Mouse (Mus musculus) kidney, adult 2 months (tissue): ENCODE measurements around the gene Syt5. TPM values are rescaled to one million over a fixed set of nuclear protein-coding genes. Genes with fewer than 3 reads are reported as not detected.
A peak's percentile ranks its signal among the peaks of the same experiment; 100 is the strongest.
"Not testable (repeated sequence)": the region's sequence is repeated elsewhere in the genome, so short reads cannot be mapped to it uniquely, and the experiment has no call there.

Source experiments
- DNase-seq: peaks from one replicate; pipeline ENCODE4 v3.0.0; 2021
- H3K27ac ChIP-seq: fragments of 200-500 bp; 2 replicates; pipeline ENCODE4 v1.5.1; 2012; ENCODE audit warnings: low read depth, low read length, control low read depth, inconsistent platforms; ENCODE audit not compliant: insufficient read depth
- H3K27me3 ChIP-seq: fragments of 200-500 bp; replicated peaks from 2 replicates; pipeline ENCODE4 v1.6.1; 2012; ENCODE audit warnings: mild to moderate bottlenecking, moderate library complexity, low read length, inconsistent platforms; ENCODE audit not compliant: control insufficient read depth, insufficient read depth
- H3K36me3 ChIP-seq: fragments of 200-500 bp; 2 replicates; pipeline ENCODE4 v1.6.1; 2012; ENCODE audit warnings: mild to moderate bottlenecking, moderate library complexity, low read length, inconsistent platforms; ENCODE audit not compliant: control insufficient read depth, insufficient read depth
- H3K4me1 ChIP-seq: fragments of 200-500 bp; 2 replicates; pipeline ENCODE4 v1.6.1; 2011; ENCODE audit warnings: low read length; ENCODE audit not compliant: control insufficient read depth, insufficient read depth
- H3K4me3 ChIP-seq: fragments of 200-500 bp; 2 replicates; pipeline ENCODE4 v1.5.1; 2011; ENCODE audit warnings: mild to moderate bottlenecking, low read depth, low read length, control low read depth; ENCODE audit not compliant: insufficient read depth
- CTCF ChIP-seq: fragments of 200-500 bp; conservative IDR thresholded peaks from 2 replicates; pipeline ENCODE4 v1.5.1; 2011; ENCODE audit warnings: low read depth, mild to moderate bottlenecking, control low read depth, low read length, moderate library complexity, mixed read lengths; ENCODE audit not compliant: insufficient read depth, insufficient read length
- POLR2A ChIP-seq: fragments of 200-500 bp; IDR thresholded peaks from one replicate; pipeline ENCODE4 v1.6.1; 2011; ENCODE audit warnings: low read depth, low read length, control low read depth
- WGBS: fragments of 180-500 bp; shearing (Covaris S2); methylation state at CpG from one replicate; pipeline ENCODE4 v1.1.7; 2018; 5-methylcytosine and 5-hydroxymethylcytosine counted together
- polyA plus RNA-seq: library from polyadenylated mRNA; depleted of rRNA; stranded (reverse); fragments of >200 nt; gene quantifications from 2 replicates; pipeline ENCODE4 v1.2.3, GENCODE M21; 2012

The Syt5 gene
- polyA plus RNA-seq, 1 experiment = 0.55 TPM

- 2% methylated on average over 28 of the region's 28 CpGs for WGBS
- DNase-seq = peak; percentile 90
- TF ChIP-seq CTCF = no peak
- no peak for TF ChIP-seq POLR2A
Measured at GRCm38 (mm10) chr7:4532005-4532729, 15.2 kb downstream of the Syt5 start, which contains the start of gene Dnaaf3. Dnaaf3 (minus strand) TSS chr7:4532453.

GRCm38 (mm10) chr7:4530166-4530565, 17.2 kb downstream of the Syt5 start:
- H3K4me1 ChIP-seq, H3K27ac ChIP-seq, H3K36me3 ChIP-seq, H3K27me3 ChIP-seq, H3K4me3 ChIP-seq, DNase-seq: not testable (repeated sequence)
- WGBS = 77% methylated on average over 8 of the region's 8 CpGs

More at GRCm38 (mm10) chr7:4532005-4532729, 15.2 kb downstream of the Syt5 start, which contains the start of gene Dnaaf3:
- H3K27me3 ChIP-seq = no peaks in the 10 kb centered on the region
- H3K27ac ChIP-seq = no peak within 1 kb of the TSS
- peak within 1 kb of the TSS; percentile 21 for H3K4me3 ChIP-seq
- no peaks in the 10 kb centered on the region for H3K4me1 ChIP-seq
- no peaks in the 10 kb centered on the region for H3K36me3 ChIP-seq

- TF ChIP-seq POLR2A = no peak
- no peak for TF ChIP-seq CTCF
Measured at GRCm38 (mm10) chr7:4527302-4527689, 20.0 kb downstream of the Syt5 start.

GRCm38 (mm10) chr7:4526341-4527301, 20.7 kb downstream of the Syt5 start:
- H3K4me1 ChIP-seq = no peaks in the 10 kb centered on the region
- peak overlapping the region; percentile 39 for H3K4me3 ChIP-seq
- no peak overlapping the region for H3K27ac ChIP-seq
- peak; percentile 74 for DNase-seq
- TF ChIP-seq CTCF = peak; percentile 62
- no peak for TF ChIP-seq POLR2A
- WGBS = 24% methylated on average over 40 of the region's 40 CpGs
- no peaks in the 10 kb centered on the region for H3K27me3 ChIP-seq
- H3K36me3 ChIP-seq = no peaks in the 10 kb centered on the region

More at GRCm38 (mm10) chr7:4527302-4527689, 20.0 kb downstream of the Syt5 start:
- no peaks in the 10 kb centered on the region for H3K27me3 ChIP-seq
- no peaks in the 10 kb centered on the region for H3K36me3 ChIP-seq
- H3K4me3 ChIP-seq = no peak overlapping the region
- no peaks in the 10 kb centered on the region for H3K4me1 ChIP-seq
- WGBS = 64% methylated on average over 18 of the region's 18 CpGs
- no peak overlapping the region for H3K27ac ChIP-seq
- no peak for DNase-seq

- not testable (repeated sequence) for H3K36me3 ChIP-seq, H3K27me3 ChIP-seq, H3K27ac ChIP-seq, H3K4me1 ChIP-seq, H3K4me3 ChIP-seq
- peak; percentile 45 for DNase-seq
- 65% methylated on average over 15 of the region's 15 CpGs for WGBS
- peak; percentile 75 for TF ChIP-seq CTCF
Measured at GRCm38 (mm10) chr7:4524212-4524922, 23.0 kb downstream of the Syt5 start, which contains the start of gene Tnni3. Tnni3 (minus strand) TSS chr7:4524229.

- TF ChIP-seq POLR2A (no peak), CTCF (no peak)
- WGBS = 86% methylated on average over 33 of the region's 33 CpGs
- DNase-seq = no peak
- no peaks in the 10 kb centered on the region for H3K4me1 ChIP-seq
- no peaks in the 10 kb centered on the region for H3K36me3 ChIP-seq
- H3K27me3 ChIP-seq = no peaks in the 10 kb centered on the region
- no peak overlapping the region for H3K4me3 ChIP-seq
- no peak overlapping the region for H3K27ac ChIP-seq
Measured at GRCm38 (mm10) chr7:4523205-4524130, 23.9 kb downstream of the Syt5 start.
